Mouse (Mus musculus) limb, embryonic 12.5 days (tissue): ENCODE data around the gene Ccdc191. TPM values are rescaled to one million over a fixed set of nuclear protein-coding genes. Genes with fewer than 3 reads are reported as not detected.
A peak's percentile ranks its signal among the peaks of the same experiment; 100 is the strongest.

ENCODE experiments used
- ATAC-seq: fragments of 200-750 bp; cut with Nextera tagmentation; 2 replicates; pipeline ENCODE4 v1.8.0; 2017; ENCODE audit warnings: low read depth, moderate TSS enrichment; ENCODE audit not compliant: insufficient number of reproducible peaks, insufficient read depth, low FRiP score, low TSS enrichment
- H3K27ac ChIP-seq: fragments of 300-500 bp; sonication (generic); 2 replicates; pipeline ENCODE4 v1.5.1; 2016; ENCODE audit warnings: mild to moderate bottlenecking, moderate library complexity
- H3K27me3 ChIP-seq: fragments of 300-500 bp; sonication (generic); 2 replicates; pipeline ENCODE4 v1.6.1; 2016; ENCODE audit warnings: mild to moderate bottlenecking, moderate library complexity
- H3K36me3 ChIP-seq: fragments of 300-500 bp; sonication (generic); 2 replicates; pipeline ENCODE4 v1.6.1; 2016; ENCODE audit warnings: mild to moderate bottlenecking, moderate library complexity
- H3K4me1 ChIP-seq: fragments of 300-500 bp; sonication (generic); replicated peaks from 2 replicates; pipeline ENCODE4 v1.6.1; 2016
- H3K4me2 ChIP-seq: fragments of 300-500 bp; sonication (generic); 2 replicates; pipeline ENCODE4 v1.6.1; 2016; ENCODE audit warnings: mild to moderate bottlenecking, moderate library complexity
- H3K4me3 ChIP-seq: fragments of 300-500 bp; sonication (generic); replicated peaks from 2 replicates; pipeline ENCODE4 v1.5.1; 2016; ENCODE audit warnings: mild to moderate bottlenecking
- H3K9ac ChIP-seq: fragments of 300-500 bp; sonication (generic); replicated peaks from 2 replicates; pipeline ENCODE4 v1.6.1; 2016; ENCODE audit warnings: mild to moderate bottlenecking, moderate library complexity
- H3K9me3 ChIP-seq: fragments of 300-500 bp; sonication (generic); 2 replicates; pipeline ENCODE4 v1.6.1; 2016; ENCODE audit warnings: mild to moderate bottlenecking, moderate library complexity
- WGBS: fragments of 180-500 bp; shearing (Covaris S2); methylation state at CpG from one replicate; pipeline ENCODE4 v1.1.7; 2016; 5-methylcytosine and 5-hydroxymethylcytosine counted together
- polyA plus RNA-seq: library from polyadenylated mRNA; unstranded; fragments of >200 nt; fragmentation: Nextera tagmentation; extraction: Ambion mirVana; gene quantifications from 2 replicates; pipeline ENCODE4 v1.2.1, GENCODE M21; 2016

Gene Ccdc191
- polyA plus RNA-seq, 1 experiment from 2014 or later, result 18.1 TPM

GRCm38 (mm10) chr16:43963291-43963690 lies 73.7 kb downstream of the Ccdc191 start:
- Histone ChIP-seq H3K4me2 (no peak overlapping the region), H3K36me3 (0 out of 2 replicates have a peak, but pooled peaks cover 3% of the 10 kb centered on the region), H3K4me1 (peaks cover under 1% of the 10 kb centered on the region), H3K4me3 (no peak overlapping the region), H3K9ac (no peak overlapping the region), H3K27ac (no peak overlapping the region), H3K27me3 (no peaks in the 10 kb centered on the region), H3K9me3 (no peaks in the 10 kb centered on the region)
- no peak for ATAC-seq
- WGBS, result 92% methylated on average over 9 of the region's 9 CpGs

DNA sequence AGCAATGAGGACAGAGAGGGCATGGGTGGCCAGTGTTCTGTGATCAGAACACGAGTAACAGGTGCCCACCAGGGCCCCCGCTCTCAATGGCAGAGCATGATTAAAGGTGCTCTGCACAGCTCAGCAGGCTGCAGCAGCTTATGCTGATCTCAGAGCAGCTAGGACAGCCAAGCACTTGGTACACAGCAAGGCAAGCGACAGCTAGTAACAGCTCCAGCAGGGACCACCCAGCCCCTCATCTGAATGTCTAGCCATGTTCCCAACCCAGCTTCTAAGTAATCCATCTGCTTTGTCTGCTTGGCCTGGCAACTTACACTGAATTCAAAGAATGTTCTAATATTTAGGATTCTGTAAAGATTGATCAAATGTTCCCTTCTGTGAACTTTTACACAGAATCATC lies 74.2 kb downstream of the Ccdc191 start:
- Histone ChIP-seq H3K36me3 (0 out of 2 replicates have a peak, but pooled peaks cover 3% of the 10 kb centered on the region), H3K9me3 (no peaks in the 10 kb centered on the region), H3K27ac (no peak overlapping the region), H3K9ac (no peak overlapping the region), H3K4me1 (no peaks in the 10 kb centered on the region; the same call in 1 of the 2 replicates), H3K4me3 (no peak overlapping the region), H3K27me3 (no peaks in the 10 kb centered on the region), H3K4me2 (no peak overlapping the region)
- no peak for ATAC-seq
- 76% methylated on average over 3 of the region's 3 CpGs for WGBS

GRCm38 (mm10) chr16:43965781-43966389 lies 76.3 kb downstream of the Ccdc191 start:
- no peak overlapping the region for H3K4me3 ChIP-seq
- 88% methylated on average over 13 of the region's 13 CpGs for WGBS
- no peak overlapping the region for H3K27ac ChIP-seq
- ATAC-seq, result no peak
- H3K4me2 ChIP-seq, result no peak overlapping the region
- H3K9me3 ChIP-seq, result no peaks in the 10 kb centered on the region
- H3K27me3 ChIP-seq, result no peaks in the 10 kb centered on the region
- H3K36me3 ChIP-seq, result no peaks in the 10 kb centered on the region
- H3K9ac ChIP-seq, result no peak overlapping the region
- no peaks in the 10 kb centered on the region; the same call in 1 of the 2 replicates for H3K4me1 ChIP-seq

GRCm38 (mm10) chr16:43970426-43970825 lies 80.8 kb downstream of the Ccdc191 start:
- Histone ChIP-seq H3K36me3 (no peaks in the 10 kb centered on the region), H3K9ac (no peak overlapping the region), H3K4me2 (no peak overlapping the region), H3K4me1 (no peaks in the 10 kb centered on the region; the same call in 1 of the 2 replicates), H3K27ac (no peak overlapping the region), H3K4me3 (no peak overlapping the region), H3K9me3 (no peaks in the 10 kb centered on the region), H3K27me3 (no peaks in the 10 kb centered on the region)
- no peak for ATAC-seq
- WGBS, result 77% methylated on average over 3 of the region's 3 CpGs

GRCm38 (mm10) chr16:43971189-43971588 lies 81.6 kb downstream of the Ccdc191 start:
- 88% methylated on average over 11 of the region's 11 CpGs for WGBS
- H3K9ac ChIP-seq, result no peak overlapping the region
- no peak overlapping the region for H3K4me2 ChIP-seq
- ATAC-seq, result no peak
- no peaks in the 10 kb centered on the region for H3K27me3 ChIP-seq
- no peak overlapping the region for H3K27ac ChIP-seq
- H3K4me3 ChIP-seq, result no peak overlapping the region
- H3K9me3 ChIP-seq, result no peaks in the 10 kb centered on the region
- no peaks in the 10 kb centered on the region for H3K4me1 ChIP-seq
- H3K36me3 ChIP-seq, result no peaks in the 10 kb centered on the region

DNA sequence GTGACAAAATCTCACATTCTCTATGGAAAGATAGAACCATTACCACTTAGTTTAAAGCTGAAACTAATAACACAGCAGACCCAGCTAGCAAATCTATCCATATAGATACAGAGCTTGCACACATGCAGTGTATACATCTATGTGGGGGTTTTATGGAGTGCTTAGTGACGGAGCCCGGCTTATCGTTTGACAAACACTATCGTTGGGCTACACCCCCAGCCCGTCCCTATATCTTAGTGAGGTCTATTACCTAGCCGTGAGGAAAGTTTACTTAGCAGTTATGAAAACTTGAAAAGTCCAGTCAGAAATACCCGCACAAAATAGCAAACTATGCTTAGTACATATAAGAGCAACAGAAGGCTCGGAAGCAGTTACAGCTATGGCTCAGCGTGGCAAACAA lies 82.1 kb downstream of the Ccdc191 start:
- Histone ChIP-seq H3K9me3 (no peaks in the 10 kb centered on the region), H3K36me3 (no peaks in the 10 kb centered on the region), H3K4me2 (no peak overlapping the region), H3K9ac (no peak overlapping the region), H3K27ac (no peak overlapping the region), H3K4me1 (no peaks in the 10 kb centered on the region), H3K27me3 (no peaks in the 10 kb centered on the region), H3K4me3 (no peak overlapping the region)
- ATAC-seq, result no peak
- 93% methylated on average over 9 of the region's 9 CpGs for WGBS

DNA sequence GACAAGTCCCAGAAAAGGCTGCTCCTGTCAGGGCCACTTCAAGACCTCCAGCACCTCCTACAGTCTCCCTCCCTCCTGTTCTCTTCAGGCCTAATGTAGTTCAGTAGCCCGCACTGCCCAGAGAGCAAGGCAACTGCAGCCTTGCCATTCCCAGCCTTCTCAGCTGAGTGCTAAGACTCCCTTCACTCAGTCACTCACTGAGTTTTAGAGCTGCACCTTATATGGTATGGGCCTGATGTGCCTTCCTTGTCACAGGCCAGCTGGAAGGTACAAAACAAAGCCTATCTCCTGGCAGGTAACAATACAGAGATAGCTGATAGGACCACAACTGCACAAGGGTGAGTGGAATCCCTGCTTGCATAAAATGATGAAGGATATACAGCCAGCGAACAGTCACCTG lies 82.8 kb downstream of the Ccdc191 start:
- Histone ChIP-seq H3K4me2 (no peak overlapping the region), H3K27ac (no peak overlapping the region), H3K36me3 (no peaks in the 10 kb centered on the region), H3K9ac (no peak overlapping the region), H3K4me3 (no peak overlapping the region), H3K27me3 (no peaks in the 10 kb centered on the region), H3K4me1 (no peaks in the 10 kb centered on the region), H3K9me3 (no peaks in the 10 kb centered on the region)
- WGBS, result 89% methylated on average over 2 of the region's 2 CpGs
- no peak for ATAC-seq

DNA sequence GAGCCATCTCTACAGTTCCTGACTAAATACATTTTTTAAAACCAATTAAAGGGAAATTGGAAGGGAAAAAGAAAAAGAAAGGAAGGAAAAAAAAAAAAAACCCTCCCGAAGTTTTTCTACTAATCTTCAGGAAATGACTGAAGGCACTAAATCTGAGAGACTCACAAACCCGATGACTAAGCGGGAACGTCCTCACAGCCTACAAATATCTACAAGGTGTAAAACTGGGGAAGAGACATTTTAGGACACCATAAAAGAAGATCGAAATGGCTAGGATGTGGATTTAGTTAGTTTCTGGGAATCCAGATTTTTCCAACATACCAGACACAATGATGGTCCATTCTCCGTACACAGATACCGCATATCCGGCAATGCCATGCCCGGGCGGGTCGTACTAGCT lies 83.5 kb downstream of the Ccdc191 start:
- no peaks in the 10 kb centered on the region for H3K4me1 ChIP-seq
- H3K4me2 ChIP-seq, result no peak overlapping the region
- no peaks in the 10 kb centered on the region for H3K9me3 ChIP-seq
- ATAC-seq, result no peak
- H3K27ac ChIP-seq, result no peak overlapping the region
- H3K9ac ChIP-seq, result no peak overlapping the region
- H3K4me3 ChIP-seq, result no peak overlapping the region
- H3K27me3 ChIP-seq, result no peaks in the 10 kb centered on the region
- WGBS, result 91% methylated on average over 11 of the region's 11 CpGs
- no peaks in the 10 kb centered on the region for H3K36me3 ChIP-seq

DNA sequence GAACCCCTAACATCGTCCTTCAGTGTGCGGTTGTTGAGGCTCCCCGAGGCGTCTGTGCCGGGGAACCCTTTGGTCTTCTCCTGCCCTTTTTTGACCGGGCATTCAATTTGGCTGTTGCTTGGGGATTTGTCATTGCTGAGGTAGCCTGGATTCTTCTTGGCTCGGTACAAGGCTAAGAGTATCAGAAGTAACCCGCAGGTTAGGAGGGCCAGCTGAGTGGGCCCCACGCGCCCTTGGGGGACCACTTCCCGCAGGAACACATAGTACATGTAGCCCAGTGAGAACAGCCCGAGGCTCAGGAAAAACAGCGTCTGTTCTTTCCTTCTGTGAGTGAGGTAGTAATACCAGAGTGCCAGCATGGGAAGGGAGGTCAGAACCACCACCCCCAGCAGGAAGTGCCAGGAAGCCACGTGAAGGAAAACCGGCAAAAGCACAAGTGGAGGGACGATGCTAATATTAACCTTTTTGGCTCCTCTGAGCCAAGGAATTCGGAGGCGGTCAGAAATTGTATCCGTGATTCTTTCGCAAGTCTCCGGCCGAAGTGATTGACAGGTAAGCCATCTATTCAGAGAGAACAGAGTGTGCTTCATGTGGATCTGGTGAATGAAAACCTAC lies 84.1 kb downstream of the Ccdc191 start:
- no peak overlapping the region for H3K9ac ChIP-seq
- H3K27me3 ChIP-seq, result peaks cover 4% of the 10 kb centered on the region; the same call in 1 of the 2 replicates
- no peak overlapping the region for H3K27ac ChIP-seq
- H3K4me3 ChIP-seq, result no peak overlapping the region
- 84% methylated on average over 22 of the region's 22 CpGs for WGBS
- no peaks in the 10 kb centered on the region for H3K4me1 ChIP-seq
- H3K4me2 ChIP-seq, result no peak overlapping the region
- ATAC-seq, result no peak
- no peaks in the 10 kb centered on the region for H3K9me3 ChIP-seq
- H3K36me3 ChIP-seq, result no peaks in the 10 kb centered on the region

DNA sequence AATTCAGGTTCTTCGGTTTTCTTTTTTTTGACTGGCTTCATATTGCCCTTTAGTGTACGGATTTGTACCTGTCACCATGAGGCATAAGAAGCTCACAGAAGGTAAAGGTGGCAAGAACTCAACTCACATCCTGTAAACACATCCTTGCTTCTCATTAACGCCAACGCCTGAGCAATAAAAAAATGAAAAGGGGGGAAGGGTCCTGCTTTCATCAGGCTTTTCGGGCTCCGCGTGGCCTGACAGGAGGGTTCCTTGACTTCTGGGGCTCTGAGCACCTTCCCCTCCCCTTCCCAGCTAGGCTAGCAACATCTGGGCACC lies 89.4 kb downstream of the Ccdc191 start:
- ATAC-seq, result no peak
- Histone ChIP-seq H3K4me2 (peak overlapping the region; percentile 100), H3K9ac (peak overlapping the region; percentile 65; the same call in 1 of the 2 replicates), H3K4me1 (peaks cover 9% of the 10 kb centered on the region; the same call in 1 of the 2 replicates), H3K36me3 (no peaks in the 10 kb centered on the region), H3K27ac (no peak overlapping the region), H3K27me3 (peaks cover 23% of the 10 kb centered on the region), H3K4me3 (peak overlapping the region; percentile 68), H3K9me3 (no peaks in the 10 kb centered on the region)
- WGBS, result 12% methylated on average over 7 of the region's 7 CpGs

GRCm38 (mm10) chr16:43979328-43980109 lies 89.9 kb downstream of the Ccdc191 start, which contains the start of gene Zdhhc23:
Gene Zdhhc23 (minus strand): TSS chr16:43979791.
- Histone ChIP-seq H3K27ac (no peak within 1 kb of the TSS), H3K27me3 (peaks cover 23% of the 10 kb centered on the region), H3K36me3 (no peaks in the 10 kb centered on the region), H3K4me1 (peaks cover 9% of the 10 kb centered on the region; the same call in 1 of the 2 replicates), H3K9me3 (no peaks in the 10 kb centered on the region), H3K9ac (peak within 1 kb of the TSS; percentile 65), H3K4me2 (peak within 1 kb of the TSS; percentile 100), H3K4me3 (peak within 1 kb of the TSS; percentile 68)
- peak; percentile 84 for ATAC-seq
- under 1% methylated on average over 77 of the region's 103 CpGs for WGBS
